Mouse (Mus musculus) left cerebral cortex, postnatal 10 days (tissue): ENCODE data around the gene Trim3. TPM values are rescaled to one million over a fixed set of nuclear protein-coding genes. Genes with fewer than 3 reads are reported as not detected.
A peak's percentile ranks its signal among the peaks of the same experiment; 100 is the strongest.

ENCODE experiments used
- DNase-seq, 2 experiments: peaks; one replicate each; pipeline ENCODE4 v3.0.0; 2021 to 2022; ENCODE audit warnings: low spot score in 2 of 2, mixed read lengths in 1 of 2; ENCODE audit errors: extremely low spot score in 1 of 2
- intact Hi-C: fragments of 180-260 bp; cut with DNase I; formaldehyde crosslinking; loops from one replicate; pipeline ENCODE4 v1.15.1; 2025
- total RNA-seq, 2 experiments: library from RNA; stranded (reverse); gene quantifications; 2 replicates each; pipeline ENCODE4 v1.2.3; 2021

The Trim3 gene
- total RNA-seq, 2 experiments from 2014 or later = 144 to 151 TPM

GRCm38 (mm10) chr7:105617810-105618209 lies 15.6 kb downstream of the Trim3 start:
- intact Hi-C loops = no loop called here
- no peak for DNase-seq

- no peak for DNase-seq
- intact Hi-C loops = no loop called here
Measured at GRCm38 (mm10) chr7:105616561-105616960, 16.8 kb downstream of the Trim3 start.

- intact Hi-C loops = no loop called here
- no peak for DNase-seq
Measured at GRCm38 (mm10) chr7:105615720-105616119, 17.7 kb downstream of the Trim3 start.

GRCm38 (mm10) chr7:105614400-105614799 lies 19.0 kb downstream of the Trim3 start:
- intact Hi-C loops = no loop called here
- DNase-seq = no peak

GRCm38 (mm10) chr7:105611767-105612166 lies 21.6 kb downstream of the Trim3 start:
- intact Hi-C loops = no loop called here
- DNase-seq = no peak

GRCm38 (mm10) chr7:105608467-105608866 lies 24.9 kb downstream of the Trim3 start:
- no peak for DNase-seq
- intact Hi-C loops = no loop called here

GRCm38 (mm10) chr7:105602860-105603623 lies 30.3 kb downstream of the Trim3 start:
- intact Hi-C loops = loop anchor here (5.0 kb wide), 1 partner anchor 51 kb away; the partner anchor contains the start of gene Smpd1

GRCm38 (mm10) chr7:105590097-105590496 lies 43.3 kb downstream of the Trim3 start:
- DNase-seq = no peak
- intact Hi-C loops = no loop called here

More at GRCm38 (mm10) chr7:105602860-105603623, 30.3 kb downstream of the Trim3 start:
- peak; percentile 46 to 77 for DNase-seq

GRCm38 (mm10) chr7:105588325-105588912 lies 45.0 kb downstream of the Trim3 start:
- intact Hi-C loops = no loop called here

GRCm38 (mm10) chr7:105581959-105582358 lies 51.4 kb downstream of the Trim3 start:
- intact Hi-C loops = no loop called here
- DNase-seq = no peak

More at GRCm38 (mm10) chr7:105588325-105588912, 45.0 kb downstream of the Trim3 start:
- no peak for DNase-seq

GRCm38 (mm10) chr7:105581094-105581703 lies 52.2 kb downstream of the Trim3 start, which contains the start of gene Apbb1:
Gene Apbb1, minus strand, starts transcription at chr7:105581653.
- peak; percentile 58 to 85 for DNase-seq
- intact Hi-C loops = no loop called here

GRCm38 (mm10) chr7:105580627-105581089 lies 52.7 kb downstream of the Trim3 start:
- DNase-seq = peak in 1 of 2 experiments; percentile 51
- intact Hi-C loops = no loop called here

- intact Hi-C loops = loop anchor here (5.0 kb wide), 1 partner anchor 54 kb away; the partner anchor contains the start of gene Trim3
- no peak for DNase-seq
Measured at GRCm38 (mm10) chr7:105578481-105578880, 54.9 kb downstream of the Trim3 start.

- DNase-seq = no peak
- intact Hi-C loops = loop anchor here (5.0 kb wide), 1 partner anchor 55 kb away; the partner anchor contains the start of gene Trim3
Measured at GRCm38 (mm10) chr7:105577377-105577871, 55.9 kb downstream of the Trim3 start.

GRCm38 (mm10) chr7:105576166-105576748 lies 57.1 kb downstream of the Trim3 start:
- DNase-seq = no peak
- intact Hi-C loops = loop anchor here (5.0 kb wide), 1 partner anchor 56 kb away; the partner anchor contains the start of gene Trim3

GRCm38 (mm10) chr7:105574537-105574936 lies 58.8 kb downstream of the Trim3 start:
- intact Hi-C loops = no loop called here
- DNase-seq = no peak

- intact Hi-C loops = no loop called here
Measured at GRCm38 (mm10) chr7:105572949-105573348, 60.4 kb downstream of the Trim3 start.

GRCm38 (mm10) chr7:105570756-105571155 lies 62.6 kb downstream of the Trim3 start:
- no peak for DNase-seq
- intact Hi-C loops = no loop called here

More at GRCm38 (mm10) chr7:105572949-105573348, 60.4 kb downstream of the Trim3 start:
- no peak for DNase-seq
